15 mouse cellular contexts compared by ENCODE assay signal in the genomic region with DNA sequence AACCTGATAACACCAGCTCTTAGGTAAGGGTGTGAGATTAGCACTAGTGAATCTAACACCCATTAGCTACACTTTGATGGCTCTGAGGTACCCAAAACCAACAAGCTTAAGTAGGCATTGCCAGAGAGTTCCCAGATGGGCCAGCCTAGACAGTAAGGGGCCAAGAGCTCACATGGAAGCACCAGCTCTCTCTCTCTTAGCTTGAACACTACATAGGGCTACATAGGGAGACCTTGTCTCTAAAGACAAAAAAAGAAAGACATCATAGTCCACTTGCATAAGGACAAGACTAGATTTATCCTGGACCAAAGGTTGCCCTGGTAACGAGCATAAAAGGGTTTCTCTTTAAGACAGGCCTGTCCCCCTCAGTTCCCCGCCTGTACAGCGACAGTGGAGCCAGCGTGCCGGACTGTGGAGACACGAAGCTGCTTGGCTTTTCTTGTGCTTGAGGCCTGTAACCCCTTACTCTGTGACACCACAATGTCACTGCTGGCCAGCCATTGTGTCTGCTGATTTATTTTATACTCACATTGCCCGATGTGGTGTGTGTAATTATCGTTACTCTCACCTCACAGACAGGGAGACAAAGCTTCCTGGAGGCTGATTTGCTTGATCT.
DNase-seq lines count a peak whose midpoint lies in the region; ATAC-seq and TF ChIP-seq lines count a peak whose summit lies in the region.
"Had no signal": no experiment of that assay in that cellular context is flagged by ENCODE, and none has a peak within 500 bp of the region (broad histone marks: within the 10 kb centered on the region; RNA-seq: fewer than 3 reads in every experiment).

No protein-coding gene starts in this region.

- H3K9ac ChIP-seq in limb, embryonic 14.5 days (ENCODE audit: low read depth, low read length, severe bottlenecking) = 0 out of 2 replicates have a peak overlapping the region, but pooled peaks have one; percentile 25
- no peak overlapping the region for H3K9ac ChIP-seq in forebrain, embryonic 16.5 days (replicated peaks; ENCODE audit: low read depth, low read length)
- no peak overlapping the region for H3K9ac ChIP-seq in neural tube, embryonic 13.5 days
- H3K9ac ChIP-seq: embryonic facial prominence, embryonic 12.5 days; liver, embryonic 12.5 days had no signal

- no peaks in the 10 kb centered on the region for H3K4me1 ChIP-seq in limb, embryonic 14.5 days (ENCODE audit: control insufficient read depth, insufficient read depth, low read length)
- H3K4me1 ChIP-seq in limb, embryonic 10.5 days = peaks cover 14% of the 10 kb centered on the region
- H3K4me1 ChIP-seq in forebrain, embryonic 16.5 days (replicated peaks; ENCODE audit: control insufficient read depth, insufficient read depth, low read length) = peaks cover 25% of the 10 kb centered on the region
- peaks cover 25% of the 10 kb centered on the region for H3K4me1 ChIP-seq in midbrain, embryonic 10.5 days
- peaks cover 36% of the 10 kb centered on the region for H3K4me1 ChIP-seq in neural tube, embryonic 13.5 days (replicated peaks)
- H3K4me1 ChIP-seq: liver, embryonic 12.5 days had no signal

- H3K9me3 ChIP-seq in limb, embryonic 14.5 days (ENCODE audit: control insufficient read depth, low read length) = no peaks in the 10 kb centered on the region
- H3K9me3 ChIP-seq in limb, embryonic 10.5 days (replicated peaks) = no peaks in the 10 kb centered on the region
- no peaks in the 10 kb centered on the region for H3K9me3 ChIP-seq in forebrain, embryonic 16.5 days (ENCODE audit: control insufficient read depth, low read length)
- no peaks in the 10 kb centered on the region for H3K9me3 ChIP-seq in midbrain, embryonic 10.5 days (replicated peaks)
- no peaks in the 10 kb centered on the region for H3K9me3 ChIP-seq in neural tube, embryonic 13.5 days
- H3K9me3 ChIP-seq: embryonic facial prominence, embryonic 12.5 days; liver, embryonic 12.5 days had no signal

- no peak overlapping the region for H3K27ac ChIP-seq in limb, embryonic 14.5 days (replicated peaks; ENCODE audit: low read depth, low read length)
- no peak overlapping the region for H3K27ac ChIP-seq in limb, embryonic 10.5 days
- H3K27ac ChIP-seq in forebrain, embryonic 16.5 days (ENCODE audit: low read length) = peak overlapping the region; percentile 26
- H3K27ac ChIP-seq in midbrain, embryonic 10.5 days (replicated peaks) = peak overlapping the region; percentile 60; the same call in 1 of the 2 replicates
- no peak overlapping the region; the same call in 1 of the 2 replicates for H3K27ac ChIP-seq in neural tube, embryonic 13.5 days (replicated peaks)
- H3K27ac ChIP-seq: liver, embryonic 12.5 days had no signal

- 80% methylated on average over 8 of the region's 8 CpGs for WGBS in limb, embryonic 14.5 days
- 73% methylated on average over 8 of the region's 8 CpGs for WGBS in limb, embryonic 10.5 days
- whole genome bisulfite sequencing in forebrain, embryonic 16.5 days = 16% methylated on average over 8 of the region's 8 CpGs
- WGBS in midbrain, embryonic 10.5 days = 42% methylated on average over 8 of the region's 8 CpGs
- 15% methylated on average over 8 of the region's 8 CpGs for WGBS in neural tube, embryonic 13.5 days

- DNase-seq in limb, embryonic 14.5 days (ENCODE audit: low spot score) = no peak
- DNase-seq in limb, embryonic 10.5 days (ENCODE audit: low spot score) = no peak
- DNase-seq in midbrain, embryonic 10.5 days (ENCODE audit: low spot score) = peak; percentile 36
- DNase-seq in ovary, postnatal 14 days (ENCODE audit: low spot score) = no peak
- no peak for DNase-seq in layer of hippocampus, postnatal 25 days (ENCODE audit: extremely low spot score in 1 of 2, low spot score in 1 of 2)
- DNase-seq in frontal cortex, adult 2 months (ENCODE audit: extremely low spot score in 1 of 2, low spot score in 1 of 2) = no peak
- DNase-seq: kidney, postnatal 4 days; right cerebral cortex, adult 18-20 months; thymus, postnatal 14 days had no signal

- ATAC-seq in limb, embryonic 14.5 days (ENCODE audit: low FRiP score, low read depth) = no peak
- ATAC-seq in forebrain, embryonic 16.5 days = no peak
- ATAC-seq in neural tube, embryonic 13.5 days (ENCODE audit: low read depth) = peak; percentile 44; the same call in 1 of the 2 replicates
- ATAC-seq: intestine, postnatal 0 days; liver, embryonic 12.5 days; lung, postnatal 0 days had no signal

- H3K4me2 ChIP-seq in limb, embryonic 14.5 days (replicated peaks; ENCODE audit: low read depth, low read length, severe bottlenecking) = no peak overlapping the region
- H3K4me2 ChIP-seq in forebrain, embryonic 16.5 days (ENCODE audit: low read length) = no peak overlapping the region
- H3K4me2 ChIP-seq in neural tube, embryonic 13.5 days = no peak overlapping the region
- H3K4me2 ChIP-seq: embryonic facial prominence, embryonic 12.5 days; liver, embryonic 12.5 days had no signal

- TF ChIP-seq POLR2A in limb, embryonic 14.5 days (IDR thresholded peaks at IDR 0.05; ENCODE audit: borderline replicate concordance, extremely low read depth, insufficient read depth, insufficient read length) = no peak

- no peaks in the 10 kb centered on the region for H3K36me3 ChIP-seq in limb, embryonic 14.5 days (ENCODE audit: control insufficient read depth, insufficient read depth, low read length)
- no peaks in the 10 kb centered on the region for H3K36me3 ChIP-seq in limb, embryonic 10.5 days
- no peaks in the 10 kb centered on the region for H3K36me3 ChIP-seq in forebrain, embryonic 16.5 days (ENCODE audit: control insufficient read depth, insufficient read depth)
- H3K36me3 ChIP-seq in midbrain, embryonic 10.5 days = no peaks in the 10 kb centered on the region
- H3K36me3 ChIP-seq in neural tube, embryonic 13.5 days = no peaks in the 10 kb centered on the region
- H3K36me3 ChIP-seq: embryonic facial prominence, embryonic 12.5 days; liver, embryonic 12.5 days had no signal

- H3K4me3 ChIP-seq in limb, embryonic 14.5 days (replicated peaks; ENCODE audit: low read length) = no peak overlapping the region
- H3K4me3 ChIP-seq in limb, embryonic 10.5 days = no peak overlapping the region
- no peak overlapping the region for H3K4me3 ChIP-seq in forebrain, embryonic 16.5 days (replicated peaks; ENCODE audit: low read length)
- no peak overlapping the region for H3K4me3 ChIP-seq in midbrain, embryonic 10.5 days
- H3K4me3 ChIP-seq in neural tube, embryonic 13.5 days = no peak overlapping the region
- H3K4me3 ChIP-seq: embryonic facial prominence, embryonic 12.5 days; liver, embryonic 12.5 days had no signal

- no peaks in the 10 kb centered on the region for H3K27me3 ChIP-seq in limb, embryonic 14.5 days (ENCODE audit: control insufficient read depth, insufficient read depth, low read length)
- no peaks in the 10 kb centered on the region for H3K27me3 ChIP-seq in limb, embryonic 10.5 days (ENCODE audit: low read depth, poor library complexity, severe bottlenecking)
- no peaks in the 10 kb centered on the region for H3K27me3 ChIP-seq in forebrain, embryonic 16.5 days (replicated peaks; ENCODE audit: control insufficient read depth, insufficient read depth, low read length)
- peaks cover 10% of the 10 kb centered on the region; the same call in 1 of the 2 replicates for H3K27me3 ChIP-seq in midbrain, embryonic 10.5 days (ENCODE audit: low read depth, poor library complexity, severe bottlenecking)
- no peaks in the 10 kb centered on the region for H3K27me3 ChIP-seq in neural tube, embryonic 13.5 days
- H3K27me3 ChIP-seq: embryonic facial prominence, embryonic 12.5 days; liver, embryonic 12.5 days had no signal

Comparison
In these comparisons a context has a peak if more than half of its experiments do, and no peak if none do; other contexts are left out.
1. H3K27ac ChIP-seq: peak in forebrain, embryonic 16.5 days (single experiment) and midbrain, embryonic 10.5 days (single experiment); none in limb, embryonic 14.5 days (single experiment), limb, embryonic 10.5 days (single experiment) and neural tube, embryonic 13.5 days (single experiment).